Mouse (Mus musculus) monocyte, adult 2 months (primary cell): Measurements from ENCODE around the gene Afg1l.

ENCODE experiments used
- DNase-seq, 2 experiments: peaks; one replicate each; pipeline ENCODE4 v3.0.0; 2022; ENCODE audit warnings: low spot score in 2 of 2, low read depth in 1 of 2

Afg1l gene

DNA sequence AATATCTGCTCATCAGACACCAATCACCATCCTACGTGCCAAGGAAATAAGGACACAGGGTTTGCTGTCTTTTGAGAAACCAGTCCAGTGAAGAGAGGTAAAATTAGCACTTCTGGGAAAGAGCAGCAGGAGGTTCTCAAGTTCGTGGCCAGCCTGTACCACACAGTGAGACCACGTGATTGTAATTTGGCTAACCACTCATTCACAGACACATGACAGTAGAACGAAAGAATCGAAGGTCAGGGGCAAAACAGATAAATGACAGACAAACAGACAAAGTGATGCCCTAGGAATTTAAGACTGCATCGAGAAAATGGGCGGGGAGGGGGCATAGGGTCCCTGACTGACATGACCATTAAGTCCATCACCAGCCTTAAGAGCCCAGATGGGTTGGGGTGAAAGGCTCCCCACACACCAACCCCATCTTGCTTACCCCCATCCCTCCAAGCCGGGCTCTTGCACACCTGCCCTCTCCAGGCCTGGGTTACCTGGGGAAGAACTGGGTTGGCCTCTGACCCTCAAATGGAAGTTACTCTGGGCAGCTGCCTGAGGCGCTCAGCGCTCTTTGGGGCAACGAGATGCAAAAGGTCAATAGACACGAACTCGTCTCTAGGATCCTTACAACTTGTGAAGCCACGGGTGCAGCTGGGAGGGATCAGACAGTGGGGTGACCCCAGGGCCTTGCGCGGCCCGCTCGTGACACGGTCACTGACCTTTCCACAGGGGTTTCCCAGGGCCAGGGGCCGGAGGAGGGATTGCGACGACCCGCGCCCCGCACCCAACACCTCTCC, 620 bp downstream of the Afg1l start:
- no peak for DNase-seq

- DNase-seq = no peak
Measured at GRCm38 (mm10) chr10:42476774-42477475, 1.4 kb downstream of the Afg1l start.

GRCm38 (mm10) chr10:42474946-42475514, 3.3 kb downstream of the Afg1l start:
- DNase-seq = no peak

- DNase-seq = no peak
Measured at GRCm38 (mm10) chr10:42464805-42465204, 13.6 kb downstream of the Afg1l start.

- no peak for DNase-seq
Measured at GRCm38 (mm10) chr10:42464224-42464623, 14.1 kb downstream of the Afg1l start.

DNA sequence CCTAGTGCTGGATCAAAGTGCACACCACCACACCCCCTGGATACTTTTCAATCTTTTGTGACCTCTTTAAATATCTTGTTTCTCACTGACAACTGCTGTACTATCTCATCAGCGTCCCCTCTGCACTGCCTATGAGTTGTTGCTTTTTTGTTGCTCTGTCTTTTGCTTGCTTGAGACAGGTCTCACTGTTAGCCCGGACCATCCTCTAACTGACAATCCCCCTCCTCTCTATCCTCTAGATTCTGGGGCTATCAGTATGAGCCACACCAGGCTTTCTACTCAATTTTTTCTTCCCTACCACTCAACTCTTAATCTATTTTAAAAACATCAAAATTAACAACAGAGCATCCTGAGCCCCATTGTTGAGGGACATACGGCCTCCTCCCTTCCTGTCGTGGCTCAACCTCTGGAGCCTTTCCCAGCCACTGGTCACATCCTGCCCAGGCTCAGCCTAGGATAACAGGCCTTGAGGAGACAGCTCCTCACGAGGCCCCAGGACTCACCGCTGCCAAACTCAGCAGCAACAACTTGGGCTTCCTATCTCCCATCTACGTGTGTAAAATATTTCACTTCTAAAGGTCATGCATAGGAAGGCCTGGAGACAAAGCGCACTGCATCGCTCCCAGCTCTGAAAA, 20.7 kb downstream of the Afg1l start:
- no peak for DNase-seq

- DNase-seq = no peak
Measured at GRCm38 (mm10) chr10:42455981-42456380, 22.4 kb downstream of the Afg1l start.

DNA sequence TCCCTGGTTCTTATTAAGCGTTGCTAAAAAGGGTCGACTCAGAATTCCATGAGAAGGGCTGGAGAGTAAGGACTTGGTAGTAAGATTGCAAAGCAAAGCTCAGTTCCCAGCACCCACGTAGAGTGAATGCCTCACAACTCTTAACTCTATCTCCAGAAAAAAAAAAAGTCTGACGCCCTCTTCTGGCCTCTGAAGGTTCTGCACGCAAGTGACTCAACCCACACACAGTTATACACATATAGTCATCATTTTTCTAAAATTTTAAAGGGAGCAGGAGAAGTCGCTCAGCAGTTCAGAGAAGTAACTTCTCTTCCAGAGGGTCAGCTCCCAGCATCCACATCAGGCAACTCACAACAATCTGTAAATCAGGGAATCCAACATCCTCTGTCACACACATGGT, 23.7 kb downstream of the Afg1l start:
- no peak for DNase-seq

GRCm38 (mm10) chr10:42454266-42454665, 24.1 kb downstream of the Afg1l start:
- no peak for DNase-seq

GRCm38 (mm10) chr10:42449672-42450071, 28.7 kb downstream of the Afg1l start:
- no peak for DNase-seq

- no peak for DNase-seq
Measured at GRCm38 (mm10) chr10:42448371-42448770, 30.0 kb downstream of the Afg1l start.

DNA sequence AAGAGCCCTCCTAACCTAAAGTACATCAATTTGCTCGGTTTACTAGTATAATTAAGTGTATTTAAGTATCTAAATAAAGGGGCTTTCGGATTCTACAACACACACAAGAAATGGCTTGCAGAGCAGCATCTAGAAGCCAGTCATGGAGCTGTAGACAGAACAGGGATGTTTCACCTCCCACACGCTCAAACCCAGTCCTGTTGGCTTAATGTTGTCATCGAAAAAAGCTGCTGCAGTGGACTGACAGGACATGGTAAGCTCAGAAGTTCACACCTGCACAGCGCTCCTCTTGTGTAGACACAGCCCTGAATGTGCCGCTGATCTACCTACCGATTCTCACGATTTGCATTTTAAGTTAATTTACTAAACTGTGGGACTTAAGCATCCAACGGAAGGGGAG, 32.2 kb downstream of the Afg1l start:
- DNase-seq = no peak

GRCm38 (mm10) chr10:42436842-42437805, 41.2 kb downstream of the Afg1l start:
- DNase-seq = no peak

GRCm38 (mm10) chr10:42417530-42418174, 60.7 kb downstream of the Afg1l start:
- DNase-seq = no peak

DNA sequence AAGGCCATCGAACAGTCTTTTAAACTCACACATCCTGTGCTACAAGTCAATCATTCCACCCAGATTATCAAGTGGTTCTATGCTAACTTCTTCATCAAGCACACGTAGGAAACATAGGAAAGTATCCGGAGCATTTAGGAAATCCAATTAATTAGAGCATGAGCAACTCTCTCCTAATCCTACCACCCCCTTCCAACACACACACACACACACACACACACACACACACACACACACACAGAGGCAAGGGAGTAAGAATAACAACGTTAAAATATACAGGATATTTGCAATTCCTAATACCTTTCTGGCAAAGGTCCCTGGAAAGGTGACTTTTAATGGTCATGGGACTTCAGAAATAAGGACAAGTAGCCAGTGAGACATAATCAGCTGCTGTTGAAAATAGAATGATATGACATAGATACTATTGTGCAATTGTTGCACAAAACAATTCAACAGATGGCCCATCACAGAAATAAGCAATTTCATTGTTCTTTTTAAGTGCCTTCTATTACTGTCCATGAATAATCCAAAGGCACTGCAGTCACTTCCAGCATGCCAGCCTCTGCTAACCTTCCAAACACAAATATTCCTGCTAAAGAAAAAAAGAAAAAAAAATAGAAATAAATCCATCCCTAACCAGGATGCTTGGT, 62.4 kb downstream of the Afg1l start:
- no peak for DNase-seq

GRCm38 (mm10) chr10:42410748-42411537, 67.4 kb downstream of the Afg1l start:
- DNase-seq = no peak

DNA sequence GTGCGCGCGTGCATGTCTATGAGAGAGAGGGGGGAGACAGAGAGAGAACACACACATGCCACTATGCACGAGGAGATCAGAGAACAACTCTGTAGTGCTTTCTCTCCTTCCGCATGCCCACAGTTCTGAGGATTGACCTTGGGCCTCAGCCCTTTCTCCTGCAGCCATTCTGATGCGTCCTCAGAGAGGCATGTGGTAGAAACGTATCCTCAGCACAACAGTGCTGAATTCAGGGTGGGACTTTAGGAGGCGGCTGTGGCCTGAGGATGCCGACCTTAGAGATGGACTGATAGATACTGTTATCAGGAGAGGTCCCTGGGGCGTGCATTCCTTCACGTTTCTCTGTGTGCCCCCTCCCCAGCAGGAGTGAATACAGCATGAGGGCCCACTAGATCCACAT, 87.9 kb downstream of the Afg1l start:
- DNase-seq = no peak

DNA sequence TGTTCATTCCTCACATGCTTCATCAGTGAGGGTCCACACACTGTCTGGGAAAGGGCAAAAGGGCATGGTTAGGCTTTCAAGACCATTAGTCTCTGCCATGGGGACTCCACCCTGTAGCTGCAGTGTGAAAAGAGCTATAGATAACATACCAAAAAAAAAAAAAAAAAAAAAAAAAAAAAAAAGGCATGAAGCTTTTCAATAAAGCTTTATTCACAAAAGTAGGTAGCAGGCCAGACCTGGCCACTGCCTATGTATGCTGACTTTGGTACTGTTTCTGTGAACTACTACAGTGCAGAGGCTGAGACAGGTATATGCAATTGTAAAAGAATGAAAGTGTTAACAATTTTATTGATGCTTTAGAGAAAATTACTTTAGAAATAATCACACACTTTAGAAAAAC, 90.2 kb downstream of the Afg1l start:
- no peak for DNase-seq
